Mouse (Mus musculus): ENCODE measurements around the gene B230118H07Rik. TPM values are rescaled to one million over a fixed set of nuclear protein-coding genes. Genes with fewer than 3 reads are reported as not detected.

B230118H07Rik gene
- total and polyA plus RNA-seq, 3 experiments: 5.0 to 12.6 (median 9.7) TPM

DNA sequence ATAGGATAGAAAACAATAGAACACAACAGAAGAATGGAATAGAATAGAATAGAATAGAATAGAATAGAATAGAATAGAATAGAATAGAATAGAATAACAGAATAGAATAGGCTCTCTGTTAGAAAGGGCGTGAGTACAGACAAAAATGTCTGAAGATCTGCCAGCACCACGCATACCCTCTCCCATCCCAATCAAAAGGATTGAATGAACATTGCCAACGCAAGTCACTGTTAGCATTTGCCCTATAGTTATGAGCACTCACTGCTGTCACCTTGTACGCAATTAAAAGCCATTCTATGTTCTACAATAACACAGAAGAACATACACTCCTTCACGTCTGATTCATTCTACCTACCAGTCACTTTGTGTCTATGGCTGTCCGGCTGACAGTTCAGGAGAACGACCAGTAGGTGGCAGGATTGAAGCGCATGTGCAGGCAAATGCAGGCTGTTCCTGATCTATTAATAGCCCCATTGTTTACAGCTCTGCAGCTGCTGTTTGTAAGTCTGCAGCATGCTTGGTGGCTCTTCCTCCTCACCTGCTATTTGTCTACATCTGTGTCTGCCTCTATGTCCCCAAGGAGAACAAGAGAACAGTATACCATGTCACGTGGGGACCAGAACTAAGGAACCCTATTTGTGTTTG is 15.8 kb upstream of the B230118H07Rik start:
- Histone ChIP-seq H3K27ac (ENCODE audit: insufficient read depth, low read depth) (no peak overlapping the region), H3K36me3 (replicated peaks in 1 of 2; ENCODE audit: control insufficient read depth in 1 of 2, insufficient read depth in 1 of 2, low read length in 1 of 2) (no peaks in the 10 kb centered on the region), H3K27me3 (replicated peaks) (peaks cover 14% of the 10 kb centered on the region), H3K9ac (ENCODE audit: insufficient read depth, low read depth) (no peak overlapping the region), H3K9me3 (replicated peaks; ENCODE audit: low read length) (no peaks in the 10 kb centered on the region), H3K4me3 (replicated peaks in 1 of 3; ENCODE audit: low read depth in 2 of 3, low read length in 2 of 3, poor library complexity in 1 of 3) (no peak overlapping the region), H3K4me1 (ENCODE audit: control insufficient read depth in 1 of 2, insufficient read depth in 2 of 2) (no peaks in the 10 kb centered on the region), H3K4me2 (ENCODE audit: insufficient read depth, low read depth, poor library complexity, severe bottlenecking) (no peak overlapping the region), H3K79me2 (replicated peaks; ENCODE audit: control insufficient read depth, extremely low read depth, insufficient read depth, poor library complexity, severe bottlenecking) (no peaks in the 10 kb centered on the region)
- TF ChIP-seq TCF12 (IDR thresholded peaks at IDR 0.05; ENCODE audit: low read depth, low read length): 0 out of 2 replicates have a peak, but pooled peaks have one; percentile 21
- no peak for TF ChIP-seq EP300 (IDR thresholded peaks at IDR 0.05; ENCODE audit: low read length)
- TF ChIP-seq ELF1 (IDR thresholded peaks at IDR 0.05; ENCODE audit: low read depth, low read length): no peak
- no peak for TF ChIP-seq IRF4 (IDR thresholded peaks at IDR 0.05; ENCODE audit: low read depth, low read length)
- no peak for TF ChIP-seq ETS1 (conservative IDR thresholded peaks at IDR 0.05; ENCODE audit: low read depth, low read length)
- TF ChIP-seq MXI1 (IDR thresholded peaks at IDR 0.05; ENCODE audit: low read depth, low read length): no peak
- TF ChIP-seq E2F4 (IDR thresholded peaks at IDR 0.05; ENCODE audit: insufficient replicate concordance, low read depth, low read length): no peak
- TF ChIP-seq USF1 (IDR thresholded peaks at IDR 0.05; ENCODE audit: low read depth, low read length): no peak
- no peak for TF ChIP-seq HCFC1 (IDR thresholded peaks at IDR 0.05; ENCODE audit: low read depth, low read length)
- TF ChIP-seq ZKSCAN1 (IDR thresholded peaks at IDR 0.05; ENCODE audit: borderline replicate concordance, low read depth, low read length): no peak
- no peak for TF ChIP-seq CHD2 (IDR thresholded peaks at IDR 0.05; ENCODE audit: low read length)
- no peak for TF ChIP-seq RCOR1 (conservative IDR thresholded peaks at IDR 0.05; ENCODE audit: low read depth, low read length)
- peak; percentile 55 for TF ChIP-seq SMC3 (IDR thresholded peaks at IDR 0.05; ENCODE audit: low read depth, low read length)
- TF ChIP-seq SIN3A (IDR thresholded peaks at IDR 0.05; ENCODE audit: low read length): no peak
- peak; percentile 97 for TF ChIP-seq MEF2A (IDR thresholded peaks at IDR 0.05; ENCODE audit: borderline replicate concordance, low read depth, low read length)
- no peak for TF ChIP-seq POLR2A (IDR thresholded peaks at IDR 0.05; ENCODE audit: low read depth, low read length)
- TF ChIP-seq GABPA (IDR thresholded peaks at IDR 0.05; ENCODE audit: insufficient replicate concordance, low read depth, low read length): no peak
- no peak for TF ChIP-seq TBP (conservative IDR thresholded peaks at IDR 0.05; ENCODE audit: low read depth, low read length)
- no peak for TF ChIP-seq NELFE (IDR thresholded peaks at IDR 0.05; ENCODE audit: low read depth, low read length)
- no peak for TF ChIP-seq JUN (IDR thresholded peaks at IDR 0.05; ENCODE audit: insufficient read depth, low read depth, low read length)
- TF ChIP-seq MYC (IDR thresholded peaks at IDR 0.05; ENCODE audit: low read depth, low read length): no peak
- no peak for TF ChIP-seq CHD1 (IDR thresholded peaks at IDR 0.05; ENCODE audit: low read depth, low read length)
- peak; percentile 60; the same call in 1 of the 2 replicates for TF ChIP-seq NRF1 (IDR thresholded peaks at IDR 0.05; ENCODE audit: low read depth, low read length)
- no peak for TF ChIP-seq KAT2A (IDR thresholded peaks at IDR 0.05; ENCODE audit: insufficient replicate concordance, low read length)
- no peak for TF ChIP-seq JUND (conservative IDR thresholded peaks at IDR 0.05; ENCODE audit: low read depth, low read length)
- no peak for TF ChIP-seq USF2 (conservative IDR thresholded peaks at IDR 0.05; ENCODE audit: low read depth, low read length)
- no peak for TF ChIP-seq POLR2AphosphoS2 (IDR thresholded peaks at IDR 0.05; ENCODE audit: low read depth, low read length)
- peak; percentile 81 for TF ChIP-seq RAD21 (IDR thresholded peaks at IDR 0.05; ENCODE audit: low read depth, low read length)
- no peak for TF ChIP-seq ZC3H11A (IDR thresholded peaks at IDR 0.05; ENCODE audit: low read depth, low read length)
- TF ChIP-seq MAFK (IDR thresholded peaks at IDR 0.05; ENCODE audit: insufficient replicate concordance, low read length): no peak
- no peak for TF ChIP-seq UBTF (IDR thresholded peaks at IDR 0.05; ENCODE audit: low read depth, low read length)
- no peak for TF ChIP-seq MAZ (IDR thresholded peaks at IDR 0.05; ENCODE audit: low read depth, low read length)
- no peak for TF ChIP-seq PAX5 (IDR thresholded peaks at IDR 0.05; ENCODE audit: low read length)
- no peak for TF ChIP-seq ZMIZ1 (IDR thresholded peaks at IDR 0.05; ENCODE audit: low read depth, low read length)
- TF ChIP-seq ZNF384 (IDR thresholded peaks at IDR 0.05; ENCODE audit: low read depth, low read length): no peak
- TF ChIP-seq MAX (IDR thresholded peaks at IDR 0.05; ENCODE audit: low read length): no peak; the same call in 1 of the 2 replicates
- TF ChIP-seq BHLHE40 (IDR thresholded peaks at IDR 0.05; ENCODE audit: low read depth, low read length): peak; percentile 66
- peak; percentile 82 to 93 for TF ChIP-seq CTCF (conservative IDR thresholded peaks at IDR 0.05 in 1 of 2, IDR thresholded peaks at IDR 0.05 in 1 of 2; ENCODE audit: low read depth in 2 of 2, low read length in 2 of 2)
- peak; percentile 58 for DNase-seq (ENCODE audit: extremely low read depth)
- dilution Hi-C loops (cut with MboI; ENCODE audit: extremely low pct_ligation_motif_present, extremely low pct_unique_long_range_greater_than_20kb, low sequenced_read_pairs) (no loop called here), in situ Hi-C loops (cut with MboI; ENCODE audit: low pct_ligation_motif_present, low pct_unique_long_range_greater_than_20kb, low sequenced_read_pairs) (no loop called here)
